Mouse (Mus musculus): Measurements from ENCODE around the gene Iqcn.

DNA sequence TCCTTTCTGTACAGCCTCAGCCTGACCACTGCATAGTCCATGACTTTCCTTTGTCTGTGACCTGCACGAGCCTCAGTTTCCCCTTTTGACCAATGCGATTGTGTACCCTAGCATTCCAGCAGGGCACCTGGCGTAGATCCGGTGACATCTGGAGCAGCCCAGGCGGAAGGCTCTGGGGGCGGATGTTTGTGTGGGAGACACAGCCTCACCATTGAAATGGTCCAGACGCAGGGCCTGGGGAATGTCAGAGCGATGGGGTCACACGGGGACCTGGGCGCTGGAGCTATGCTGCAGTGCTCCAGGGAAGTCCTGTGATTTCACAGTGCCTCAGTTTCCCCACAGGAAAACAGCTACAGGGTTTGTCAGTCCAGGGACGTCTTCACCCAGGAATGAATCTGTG is 38.9 kb downstream of the Iqcn start:
- TF ChIP-seq POLR2A (IDR thresholded peaks at IDR 0.05; ENCODE audit: extremely low read depth, insufficient read depth, low read length) (no peak), CTCF (IDR thresholded peaks at IDR 0.05; ENCODE audit: extremely low read depth, insufficient read depth, low read length) (no peak)

Data from cortical plate, adult 2 months (tissue).